Mouse (Mus musculus) liver, embryonic 13.5 days (tissue): ENCODE data around the gene Pcsk4. TPM values are rescaled to one million over a fixed set of nuclear protein-coding genes. Genes with fewer than 3 reads are reported as not detected.
A peak's percentile ranks its signal among the peaks of the same experiment; 100 is the strongest.

Source experiments
- ATAC-seq: fragments of 200-750 bp; cut with Nextera tagmentation; 2 replicates; pipeline ENCODE4 v1.8.0; 2017; ENCODE audit warnings: low read depth, mild to moderate bottlenecking, moderate number of reproducible peaks, moderate library complexity
- DNase-seq: peaks from one replicate; pipeline ENCODE4 v3.0.0; 2022
- H3K27ac ChIP-seq: fragments of 300-500 bp; sonication (generic); 2 replicates; pipeline ENCODE4 v1.5.1; 2015; ENCODE audit warnings: moderate library complexity, mild to moderate bottlenecking, inconsistent platforms
- H3K27me3 ChIP-seq: fragments of 300-500 bp; sonication (generic); 2 replicates; pipeline ENCODE4 v1.6.1; 2015; ENCODE audit warnings: mild to moderate bottlenecking, inconsistent platforms
- H3K36me3 ChIP-seq: fragments of 300-500 bp; sonication (generic); 2 replicates; pipeline ENCODE4 v1.6.1; 2015; ENCODE audit warnings: mild to moderate bottlenecking, inconsistent platforms
- H3K4me1 ChIP-seq: fragments of 300-500 bp; sonication (generic); replicated peaks from 2 replicates; pipeline ENCODE4 v1.6.1; 2015; ENCODE audit warnings: inconsistent platforms
- H3K4me2 ChIP-seq: fragments of 300-500 bp; sonication (generic); 2 replicates; pipeline ENCODE4 v1.6.1; 2015; ENCODE audit warnings: inconsistent platforms, mild to moderate bottlenecking, moderate library complexity
- H3K4me3 ChIP-seq: fragments of 300-500 bp; sonication (generic); replicated peaks from 2 replicates; pipeline ENCODE4 v1.5.1; 2015; ENCODE audit warnings: mild to moderate bottlenecking, inconsistent platforms
- H3K9ac ChIP-seq: fragments of 300-500 bp; sonication (generic); 2 replicates; pipeline ENCODE4 v1.6.1; 2015; ENCODE audit warnings: mild to moderate bottlenecking, inconsistent platforms
- H3K9me3 ChIP-seq: fragments of 300-500 bp; sonication (generic); replicated peaks from 2 replicates; pipeline ENCODE4 v1.6.1; 2016; ENCODE audit warnings: inconsistent platforms
- WGBS: fragments of 180-500 bp; shearing (Covaris S2); methylation state at CpG from one replicate; pipeline ENCODE4 v1.1.7; 2015; ENCODE audit not compliant: insufficient replicate concordance; 5-methylcytosine and 5-hydroxymethylcytosine counted together
- polyA plus RNA-seq: library from polyadenylated mRNA; unstranded; fragments of >200 nt; fragmentation: Nextera tagmentation; extraction: Ambion mirVana; gene quantifications from 2 replicates; pipeline ENCODE4 v1.2.1, GENCODE M21; 2015

The Pcsk4 gene
- polyA plus RNA-seq, 1 experiment from 2014 or later = 5.3 TPM

DNA sequence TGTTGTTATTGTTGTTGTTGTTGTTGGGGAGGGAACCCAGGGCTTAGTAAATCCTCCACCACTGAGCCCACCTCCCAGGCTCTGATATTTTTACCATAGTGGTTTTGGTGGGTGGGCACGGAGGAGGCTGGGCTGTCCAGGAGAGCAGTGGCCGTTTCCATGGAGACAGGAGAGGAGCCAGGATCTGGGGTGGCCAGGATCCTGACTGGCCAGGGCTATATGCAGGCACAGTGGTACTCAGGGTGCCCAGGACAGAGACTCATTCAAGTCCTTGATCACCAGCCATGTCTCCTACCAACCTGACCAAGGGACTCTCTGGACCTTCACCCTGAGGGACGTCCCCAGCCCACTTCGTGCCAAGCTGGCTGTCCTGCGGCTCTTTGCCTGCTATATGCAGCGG is 34.4 kb upstream of the Pcsk4 start:
- H3K9ac ChIP-seq = no peak overlapping the region
- no peaks in the 10 kb centered on the region for H3K4me1 ChIP-seq
- H3K9me3 ChIP-seq = no peaks in the 10 kb centered on the region
- WGBS = 46% methylated on average over 6 of the region's 6 CpGs
- DNase-seq = no peak
- H3K4me3 ChIP-seq = no peak overlapping the region
- ATAC-seq = no peak
- no peak overlapping the region for H3K4me2 ChIP-seq
- H3K27ac ChIP-seq = no peak overlapping the region
- H3K27me3 ChIP-seq = peaks cover 90% of the 10 kb centered on the region
- no peaks in the 10 kb centered on the region for H3K36me3 ChIP-seq

DNA sequence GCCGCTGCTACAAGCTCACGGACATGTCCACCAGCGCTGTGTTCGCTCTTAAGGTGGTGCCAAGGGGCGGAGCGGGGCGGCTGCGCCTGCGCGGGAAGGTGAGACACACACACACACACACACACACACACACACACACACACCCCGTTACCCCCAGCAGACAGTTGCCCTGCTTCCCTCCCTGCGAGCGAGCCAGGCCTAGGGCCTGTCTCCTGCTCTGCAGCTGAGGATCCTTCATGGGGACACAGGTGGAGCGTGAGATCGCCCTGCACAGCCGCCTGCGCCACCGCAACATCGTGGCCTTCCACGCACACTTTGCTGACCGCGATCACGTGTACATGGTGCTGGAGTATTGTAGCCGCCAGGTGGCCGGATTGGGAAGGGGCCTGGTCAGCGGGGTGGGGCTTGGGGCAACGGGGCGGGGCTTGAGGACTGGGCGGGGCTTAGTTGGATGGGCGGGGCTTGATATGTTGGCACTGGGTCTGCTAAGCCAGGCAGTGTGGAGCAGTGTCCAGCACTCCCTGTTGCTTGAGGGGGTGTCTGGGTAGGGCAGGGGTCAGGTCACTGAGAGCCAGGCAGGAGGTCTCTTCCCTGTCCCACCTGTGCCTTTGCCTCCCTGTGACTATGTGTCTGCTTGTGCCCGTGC is 28.8 kb upstream of the Pcsk4 start:
- H3K9ac ChIP-seq = no peak overlapping the region

DNA sequence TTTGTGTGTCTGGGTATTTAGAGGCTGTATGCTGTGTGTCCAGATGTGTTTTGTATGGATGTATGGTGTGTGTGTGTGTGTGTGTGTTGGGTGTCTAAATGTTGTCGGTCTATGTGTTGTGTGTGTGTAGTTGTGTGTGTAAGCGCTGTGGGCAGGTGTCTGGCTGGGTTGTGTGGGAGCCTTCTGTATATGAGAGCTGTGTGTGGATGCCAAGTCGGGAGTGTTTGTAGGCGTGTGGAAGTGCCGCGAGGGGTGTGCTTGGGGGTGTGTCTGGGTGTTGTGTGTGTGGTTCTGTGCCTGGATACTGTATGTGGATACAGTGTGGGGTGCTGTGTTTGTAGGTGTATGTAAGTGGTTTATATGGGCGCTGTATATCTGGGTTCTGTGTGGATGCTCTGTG is 28.0 kb upstream of the Pcsk4 start:
- H3K4me3 ChIP-seq = no peak overlapping the region
- 27% methylated on average over 7 of the region's 7 CpGs for WGBS
- no peak overlapping the region for H3K9ac ChIP-seq
- 0 out of 2 replicates have a peak overlapping the region, but pooled peaks have one; percentile 33 for H3K4me2 ChIP-seq
- no peaks in the 10 kb centered on the region for H3K36me3 ChIP-seq
- DNase-seq (no peak), ATAC-seq (no peak)
- H3K27ac ChIP-seq = no peak overlapping the region
- H3K4me1 ChIP-seq = peaks cover 26% of the 10 kb centered on the region
- H3K9me3 ChIP-seq = no peaks in the 10 kb centered on the region
- peaks cover 92% of the 10 kb centered on the region for H3K27me3 ChIP-seq

More for the DNA sequence above, 28.8 kb upstream of the Pcsk4 start:
- DNase-seq (no peak), ATAC-seq (no peak)
- H3K27me3 ChIP-seq = peaks cover 92% of the 10 kb centered on the region
- no peaks in the 10 kb centered on the region for H3K9me3 ChIP-seq
- peak overlapping the region; percentile 33 for H3K4me2 ChIP-seq
- H3K4me1 ChIP-seq = peaks cover 19% of the 10 kb centered on the region
- H3K36me3 ChIP-seq = no peaks in the 10 kb centered on the region
- no peak overlapping the region for H3K27ac ChIP-seq
- H3K4me3 ChIP-seq = peak overlapping the region; percentile 15; the same call in 1 of the 2 replicates
- WGBS = 9% methylated on average over 31 of the region's 31 CpGs

DNA sequence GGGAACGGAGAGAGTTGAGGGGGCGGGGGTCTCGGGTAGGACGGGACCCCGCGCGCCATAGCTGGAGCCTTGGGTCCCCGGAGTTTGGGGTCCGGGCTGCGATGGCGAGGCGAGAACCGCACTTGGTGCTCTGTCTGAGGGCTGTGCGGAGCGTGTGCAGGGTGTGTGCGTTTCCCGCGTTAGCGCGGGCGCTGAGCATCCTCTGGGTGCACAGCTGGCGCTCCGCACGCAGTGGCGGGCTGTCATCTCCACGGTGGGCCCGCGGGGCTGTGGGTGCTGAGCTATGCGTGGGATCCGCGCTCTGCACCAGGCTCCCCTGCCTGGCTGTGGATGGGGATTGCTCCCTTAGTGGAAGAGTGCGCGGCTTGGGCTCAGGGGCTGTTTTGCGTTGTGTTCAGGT is 27.4 kb upstream of the Pcsk4 start:
- H3K9ac ChIP-seq = no peak overlapping the region
- H3K27ac ChIP-seq = no peak overlapping the region
- no peaks in the 10 kb centered on the region for H3K36me3 ChIP-seq
- no peaks in the 10 kb centered on the region for H3K9me3 ChIP-seq
- H3K4me1 ChIP-seq = peaks cover 32% of the 10 kb centered on the region
- no peak for ATAC-seq
- peak overlapping the region; percentile 30 for H3K4me3 ChIP-seq
- H3K27me3 ChIP-seq = peaks cover 96% of the 10 kb centered on the region
- WGBS = 3% methylated on average over 34 of the region's 34 CpGs
- H3K4me2 ChIP-seq = peak overlapping the region; percentile 32
- no peak for DNase-seq

DNA sequence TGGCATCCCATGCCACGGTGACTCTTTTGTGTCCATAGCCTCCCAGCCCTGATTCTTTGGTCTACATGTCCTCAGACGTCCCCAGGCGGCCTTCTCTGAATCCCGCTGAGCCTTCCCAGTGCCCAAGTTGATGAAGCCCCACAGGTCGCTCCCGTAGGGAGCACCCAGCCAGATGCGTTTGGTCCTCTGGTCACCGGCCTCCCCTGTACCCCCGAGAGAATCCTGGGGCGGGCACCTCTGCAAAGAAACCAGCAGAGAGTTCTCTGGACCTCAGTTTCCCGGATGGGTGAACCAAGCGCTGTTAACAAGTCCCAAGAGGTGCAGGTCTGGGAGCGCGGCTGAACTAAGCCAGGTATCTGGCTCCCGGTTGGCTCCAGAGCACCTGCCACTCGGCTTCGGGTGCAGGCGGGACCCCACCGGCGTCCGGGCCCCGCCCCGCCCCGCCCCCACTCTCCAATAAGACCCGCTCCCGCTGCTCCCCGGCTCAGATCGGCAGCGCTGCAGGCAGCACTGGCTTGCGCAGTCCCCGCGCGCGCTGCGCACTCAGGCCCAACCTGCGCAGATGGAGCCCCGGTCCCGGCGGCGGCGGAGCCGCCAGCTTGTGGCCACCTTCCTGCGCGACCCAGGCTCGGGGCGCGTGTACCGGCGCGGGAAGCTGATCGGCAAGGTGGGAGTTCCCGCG is 26.8 kb upstream of the Pcsk4 start, which contains the start of gene Plk5:
Gene Plk5 (plus strand): TSS at position 459 of the 682 bp plus-strand sequence.
- Histone ChIP-seq H3K27ac (no peak within 1 kb of the TSS), H3K9me3 (no peaks in the 10 kb centered on the region), H3K27me3 (peaks cover 100% of the 10 kb centered on the region), H3K9ac (no peak within 1 kb of the TSS), H3K4me1 (peaks cover 35% of the 10 kb centered on the region), H3K4me3 (peak within 1 kb of the TSS; percentile 30), H3K36me3 (no peaks in the 10 kb centered on the region), H3K4me2 (peak within 1 kb of the TSS; percentile 32)
- WGBS = 2% methylated on average over 52 of the region's 53 CpGs
- no peak for ATAC-seq
- DNase-seq = no peak

DNA sequence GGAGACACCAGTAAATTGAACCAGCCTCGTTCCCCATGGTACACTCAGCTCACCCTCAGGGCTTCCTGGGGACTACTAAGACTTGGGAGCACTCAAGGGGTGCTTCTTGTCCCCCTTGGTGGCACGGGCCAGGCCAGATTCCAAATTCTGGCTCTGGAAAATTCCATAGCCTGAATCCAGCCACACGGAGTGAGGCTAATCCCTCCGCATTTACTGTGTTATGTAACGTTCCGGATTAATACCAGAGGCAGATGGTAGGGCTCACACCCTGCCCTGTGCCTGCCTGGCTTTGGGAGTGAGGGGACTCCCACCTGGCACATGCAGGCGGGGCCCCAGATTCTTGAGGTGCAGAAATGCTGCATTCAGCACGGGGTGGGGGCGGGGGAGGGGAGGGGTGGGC is 26.1 kb upstream of the Pcsk4 start:
- 13% methylated on average over 9 of the region's 9 CpGs for WGBS
- no peak overlapping the region for H3K27ac ChIP-seq
- peaks cover 100% of the 10 kb centered on the region for H3K27me3 ChIP-seq
- no peaks in the 10 kb centered on the region for H3K9me3 ChIP-seq
- H3K9ac ChIP-seq = no peak overlapping the region
- H3K4me1 ChIP-seq = peaks cover 40% of the 10 kb centered on the region
- H3K4me2 ChIP-seq = no peak overlapping the region
- H3K4me3 ChIP-seq = no peak overlapping the region
- ATAC-seq (no peak), DNase-seq (no peak)
- no peaks in the 10 kb centered on the region for H3K36me3 ChIP-seq

DNA sequence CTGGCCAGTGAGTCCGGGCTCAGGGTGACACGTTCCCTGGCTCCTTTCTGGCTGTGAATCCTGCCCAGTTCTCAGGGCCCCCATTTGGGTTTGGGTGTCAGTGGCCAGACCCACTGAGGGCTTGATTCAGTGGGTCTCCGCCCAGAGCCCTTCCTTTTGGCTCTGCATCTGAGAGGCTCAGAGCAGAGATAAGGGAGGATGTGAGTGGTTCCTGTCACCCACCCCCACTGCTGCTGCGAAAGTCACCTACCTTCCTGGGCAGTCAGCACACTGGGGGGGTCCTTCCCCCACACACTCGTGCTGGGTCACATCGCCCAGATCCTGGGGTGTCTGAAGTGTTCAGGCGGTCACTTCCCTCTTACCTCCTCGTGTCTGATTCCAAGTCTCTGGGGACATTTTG is 23.4 kb upstream of the Pcsk4 start:
- Histone ChIP-seq H3K27me3 (peaks cover 99% of the 10 kb centered on the region), H3K4me3 (no peak overlapping the region), H3K9me3 (no peaks in the 10 kb centered on the region), H3K27ac (no peak overlapping the region), H3K4me2 (no peak overlapping the region), H3K9ac (0 out of 2 replicates have a peak overlapping the region, but pooled peaks have one; percentile 9), H3K4me1 (peaks cover 53% of the 10 kb centered on the region), H3K36me3 (no peaks in the 10 kb centered on the region)
- no peak for ATAC-seq
- DNase-seq = no peak
- WGBS = 20% methylated on average over 8 of the region's 8 CpGs

DNA sequence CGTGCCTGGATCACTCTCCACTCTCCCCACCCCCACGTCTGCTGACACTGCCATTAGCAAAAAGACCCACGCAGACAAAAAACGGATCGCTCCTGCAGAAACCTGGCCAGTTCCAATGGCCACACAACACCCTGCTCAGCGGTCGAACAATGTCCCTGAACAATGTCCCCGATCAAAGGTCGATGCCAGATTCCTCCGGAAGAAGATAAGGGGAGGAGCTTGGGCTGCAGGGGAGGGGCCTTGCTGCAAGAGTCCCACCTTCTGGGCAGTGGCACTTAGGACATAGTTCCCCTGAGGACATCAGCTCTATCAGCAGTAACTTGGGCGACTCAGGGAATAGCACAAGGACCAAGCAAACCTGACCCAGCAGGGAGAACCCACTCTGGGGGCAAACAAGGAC is 22.6 kb upstream of the Pcsk4 start:
- Histone ChIP-seq H3K36me3 (no peaks in the 10 kb centered on the region), H3K27ac (no peak overlapping the region), H3K4me3 (no peak overlapping the region), H3K4me2 (no peak overlapping the region), H3K4me1 (peaks cover 54% of the 10 kb centered on the region), H3K9me3 (no peaks in the 10 kb centered on the region), H3K9ac (no peak overlapping the region), H3K27me3 (peaks cover 98% of the 10 kb centered on the region)
- DNase-seq (no peak), ATAC-seq (no peak)
- 21% methylated on average over 11 of the region's 11 CpGs for WGBS

DNA sequence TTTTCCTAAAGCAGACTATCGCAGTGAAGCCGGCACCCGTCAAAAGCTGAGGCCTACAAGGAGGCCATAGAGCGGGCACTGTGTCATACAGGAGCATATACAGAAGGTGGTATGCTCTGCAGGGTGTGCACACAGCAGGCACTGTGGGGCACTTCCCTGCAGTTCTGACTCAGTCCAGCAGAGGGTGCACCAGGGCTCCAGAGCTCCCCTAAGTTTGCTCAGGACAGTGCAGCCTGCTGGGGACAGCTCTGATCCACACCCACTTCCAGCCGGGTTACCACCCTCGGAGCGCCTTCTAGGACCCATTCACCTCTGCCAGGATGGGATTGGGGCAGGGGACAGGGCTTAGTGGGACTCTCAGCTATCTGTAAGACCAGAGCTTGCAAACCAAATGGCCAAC is 21.0 kb upstream of the Pcsk4 start:
- Histone ChIP-seq H3K4me3 (no peak overlapping the region), H3K27ac (no peak overlapping the region), H3K36me3 (no peaks in the 10 kb centered on the region), H3K4me2 (no peak overlapping the region), H3K9me3 (no peaks in the 10 kb centered on the region), H3K9ac (no peak overlapping the region), H3K4me1 (peaks cover 59% of the 10 kb centered on the region), H3K27me3 (peaks cover 96% of the 10 kb centered on the region)
- WGBS = 1% methylated on average over 7 of the region's 7 CpGs
- DNase-seq (peak; percentile 81), ATAC-seq (peak; percentile 78)

DNA sequence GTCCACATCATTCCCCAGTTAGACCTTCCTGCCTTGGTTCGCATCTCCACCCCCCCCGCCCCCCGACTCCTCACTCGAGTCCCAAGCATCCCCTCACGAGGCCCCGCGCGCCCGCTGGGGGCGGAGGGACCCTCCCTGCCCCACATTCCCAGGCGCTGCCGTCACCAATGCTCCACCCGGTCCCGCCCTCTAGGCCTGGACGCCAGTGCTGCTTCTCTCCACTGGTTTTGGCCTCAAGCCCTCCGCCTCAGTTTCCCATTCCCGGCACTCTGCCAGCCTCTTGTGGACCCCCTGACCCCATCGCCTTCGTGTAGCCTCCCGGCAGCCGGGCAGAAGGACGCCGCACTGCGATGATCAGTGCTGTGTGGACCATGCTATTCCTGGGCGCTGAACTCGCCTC is 19.7 kb upstream of the Pcsk4 start:
- no peaks in the 10 kb centered on the region for H3K36me3 ChIP-seq
- peak overlapping the region; percentile 78 for H3K4me2 ChIP-seq
- DNase-seq (no peak), ATAC-seq (no peak)
- no peak overlapping the region for H3K27ac ChIP-seq
- H3K9me3 ChIP-seq = no peaks in the 10 kb centered on the region
- H3K4me3 ChIP-seq = no peak overlapping the region
- no peak overlapping the region for H3K9ac ChIP-seq
- H3K27me3 ChIP-seq = peaks cover 88% of the 10 kb centered on the region
- 25% methylated on average over 26 of the region's 26 CpGs for WGBS
- H3K4me1 ChIP-seq = peaks cover 72% of the 10 kb centered on the region

DNA sequence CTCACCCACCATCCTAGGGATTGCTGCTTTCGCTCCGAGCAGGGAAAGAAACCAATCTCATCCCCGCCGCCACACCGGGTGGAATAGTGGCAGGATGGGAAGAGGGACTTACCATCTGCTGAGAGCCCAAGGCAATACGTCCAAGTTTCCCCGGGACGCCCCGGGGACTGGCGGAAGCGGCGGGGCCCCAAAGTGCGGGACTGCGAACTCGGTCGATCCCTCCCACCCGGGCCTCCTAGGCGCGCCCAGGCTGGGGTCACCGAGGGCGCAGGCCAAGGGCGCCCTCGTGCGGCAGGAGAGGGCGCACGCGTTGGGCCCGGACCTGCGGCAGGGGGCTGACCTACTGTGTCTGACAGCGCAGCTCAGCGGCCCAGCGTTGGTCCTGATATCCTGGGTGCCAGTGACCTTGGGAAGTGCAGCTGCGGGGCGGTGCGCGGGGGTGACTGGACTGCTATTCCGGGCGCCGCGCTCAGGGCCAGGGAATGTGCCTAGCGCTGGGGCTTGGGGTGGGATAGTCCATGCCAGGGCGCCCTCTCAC is 19.0 kb upstream of the Pcsk4 start, which contains the start of gene Adamtsl5:
Gene Adamtsl5 (minus strand): TSS at position 169 of the 538 bp plus-strand sequence.
- peaks cover 85% of the 10 kb centered on the region for H3K27me3 ChIP-seq
- H3K9me3 ChIP-seq = no peaks in the 10 kb centered on the region
- no peak within 1 kb of the TSS for H3K27ac ChIP-seq
- 1% methylated on average over 42 of the region's 42 CpGs for WGBS
- DNase-seq (peak; percentile 72), ATAC-seq (peak; percentile 16; the same call in 1 of the 2 replicates)
- no peaks in the 10 kb centered on the region for H3K36me3 ChIP-seq
- peaks cover 79% of the 10 kb centered on the region for H3K4me1 ChIP-seq
- peak within 1 kb of the TSS; percentile 66 for H3K9ac ChIP-seq
- peak within 1 kb of the TSS; percentile 78 for H3K4me2 ChIP-seq
- H3K4me3 ChIP-seq = peak within 1 kb of the TSS; percentile 57
